Mouse (Mus musculus): ENCODE measurements at regions not wholly inside any gene's neighbourhood (a gene's known extent, or its start where the extent isn't known, plus 50 kb on each side); places are given as distances from the start of the nearest gene placed in this dataset.

- TF ChIP-seq POLR2A (IDR thresholded peaks at IDR 0.05; ENCODE audit: low read depth, low read length) = no peak
- no peak for TF ChIP-seq CTCF (IDR thresholded peaks at IDR 0.05; ENCODE audit: extremely low read depth, insufficient read depth, insufficient read length, insufficient replicate concordance)
Observed at GRCm38 (mm10) chr12:12625788-12626187, 315.9 kb downstream of the Mycn start.

Measured in spleen, adult 2 months (tissue).